Mouse (Mus musculus) bone marrow macrophage, adult 2 months (primary cell): ENCODE measurements around the gene Btnl10.

Experiments
- CTCF ChIP-seq: IDR thresholded peaks from 2 replicates; pipeline ENCODE4 v1.5.1; 2012; ENCODE audit warnings: low read depth, mild to moderate bottlenecking, low read length, moderate library complexity
- POLR2A ChIP-seq: IDR thresholded peaks from 2 replicates; pipeline ENCODE4 v1.6.1; 2012; ENCODE audit warnings: mild to moderate bottlenecking, low read depth, low read length, borderline replicate concordance

DNA sequence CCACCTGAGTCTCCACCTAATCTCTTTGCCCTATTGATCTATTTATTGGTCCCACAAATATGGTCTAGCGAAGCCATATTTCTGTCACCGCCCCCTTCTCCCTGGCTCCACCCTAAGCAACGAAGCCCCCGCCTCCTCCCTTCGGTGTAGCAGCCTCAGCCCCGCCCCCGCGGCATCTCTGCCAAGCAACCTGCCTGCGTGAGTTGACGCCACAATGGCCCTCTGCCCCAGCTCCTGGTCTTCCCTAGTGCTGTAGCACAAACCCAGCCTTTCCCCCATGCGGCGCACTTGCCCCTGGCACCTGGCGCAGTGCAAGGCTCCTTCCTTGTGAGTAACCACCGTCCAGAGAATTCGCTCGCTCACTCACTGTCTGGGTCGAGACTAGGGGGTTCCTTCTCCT lies 45.8 kb downstream of the Btnl10 start:
- TF ChIP-seq CTCF (no peak), POLR2A (no peak)
